Mouse (Mus musculus) lung, postnatal 0 days (tissue): ENCODE data around the gene Osbpl7.

Experiments used
- CTCF ChIP-seq: IDR thresholded peaks from 2 replicates; pipeline ENCODE4 v1.5.1; 2016; ENCODE audit warnings: antibody characterized with exemption, mild to moderate bottlenecking
- EP300 ChIP-seq: IDR thresholded peaks from 2 replicates; pipeline ENCODE4 v1.6.1; 2016; ENCODE audit warnings: antibody characterized with exemption, mild to moderate bottlenecking, control low read depth

DNA sequence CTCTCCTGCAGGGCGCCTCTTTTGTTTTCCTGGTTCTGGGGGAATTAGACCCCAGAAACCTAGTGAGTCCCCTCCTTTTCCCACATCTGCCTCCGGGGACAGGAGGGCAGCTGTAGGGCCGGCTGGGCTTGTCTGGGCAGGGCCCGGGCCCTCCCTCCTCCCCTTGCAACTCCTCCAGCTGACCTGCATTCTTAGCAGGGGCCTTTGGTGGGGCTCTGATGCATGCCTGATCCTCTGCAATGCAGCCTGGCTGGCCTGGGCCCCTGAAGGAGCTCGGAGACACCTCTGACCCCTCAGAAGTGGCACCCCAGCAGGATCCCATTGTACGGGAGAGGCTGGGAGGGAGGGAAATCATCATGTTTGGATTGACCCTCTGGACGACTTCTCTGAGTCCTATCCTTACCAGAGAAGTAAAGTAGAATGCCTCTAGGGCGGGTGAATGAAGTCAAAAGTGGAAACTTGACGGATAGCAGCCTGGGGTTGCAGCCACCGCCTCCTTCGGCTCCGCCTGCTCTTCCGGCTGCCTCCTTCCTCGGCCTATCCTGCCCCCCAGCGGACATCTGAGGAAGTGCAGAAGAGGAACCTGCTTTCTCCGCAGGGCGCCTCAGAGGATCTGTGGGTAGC, 24.6 kb upstream of the Osbpl7 start:
- peak; percentile 98 for TF ChIP-seq CTCF
- TF ChIP-seq EP300 = no peak
